Mouse (Mus musculus) liver, adult 2 months (tissue): ENCODE results near the gene Ankfy1. TPM values are rescaled to one million over a fixed set of nuclear protein-coding genes. Genes with fewer than 3 reads are reported as not detected.
"Not testable (repeated sequence)": the region's sequence is repeated elsewhere in the genome, so short reads cannot be mapped to it uniquely, and the experiment has no call there.

Experiments
- DNase-seq: peaks from one replicate; pipeline ENCODE4 v3.0.0-alpha.2; 2011; ENCODE audit warnings: low read depth, low spot score; ENCODE audit errors: extremely low read depth
- H3K27ac ChIP-seq: fragments of 200-500 bp; replicated peaks from 2 replicates; pipeline ENCODE4 v1.5.1; 2012; ENCODE audit warnings: low read depth, mild to moderate bottlenecking, control low read depth, inconsistent platforms, low read length; ENCODE audit not compliant: insufficient read depth
- H3K27me3 ChIP-seq: fragments of 200-500 bp; 2 replicates; pipeline ENCODE4 v1.6.1; 2012; ENCODE audit warnings: mild to moderate bottlenecking, moderate library complexity, low read length, inconsistent platforms; ENCODE audit not compliant: control insufficient read depth, insufficient read depth
- H3K36me3 ChIP-seq: fragments of 200-500 bp; 2 replicates; pipeline ENCODE4 v1.6.1; 2012; ENCODE audit warnings: low read length, inconsistent platforms; ENCODE audit not compliant: control insufficient read depth, insufficient read depth
- H3K4me1 ChIP-seq: fragments of 200-500 bp; 2 replicates; pipeline ENCODE4 v1.6.1; 2011; ENCODE audit warnings: low read length; ENCODE audit not compliant: control insufficient read depth, insufficient read depth
- H3K4me3 ChIP-seq: fragments of 200-500 bp; 2 replicates; pipeline ENCODE4 v1.5.1; 2011; ENCODE audit warnings: low read depth, mild to moderate bottlenecking, control low read depth, low read length, moderate library complexity; ENCODE audit not compliant: insufficient read depth
- H3K79me2 ChIP-seq: fragments of 200-500 bp; 2 replicates; pipeline ENCODE4 v1.6.1; 2012; ENCODE audit warnings: inconsistent platforms, mild to moderate bottlenecking, low read length, moderate library complexity; ENCODE audit not compliant: control insufficient read depth, insufficient read depth
- H3K9ac ChIP-seq: fragments of 200-500 bp; 2 replicates; pipeline ENCODE4 v1.6.1; 2012; ENCODE audit warnings: low read depth, mild to moderate bottlenecking, control low read depth, inconsistent platforms, low read length
- CTCF ChIP-seq: fragments of 200-500 bp; IDR thresholded peaks from 2 replicates; pipeline ENCODE4 v1.5.1; 2011; ENCODE audit warnings: low read depth, low read length, control low read depth
- POLR2A ChIP-seq: fragments of 200-500 bp; IDR thresholded peaks from 2 replicates; pipeline ENCODE4 v1.6.1; 2011; ENCODE audit warnings: low read length, control low read depth; ENCODE audit not compliant: insufficient read depth; ENCODE audit errors: extremely low read depth
- WGBS: fragments of 180-500 bp; shearing (Covaris S2); methylation state at CpG from one replicate; pipeline ENCODE4 v1.1.7; 2018; 5-methylcytosine and 5-hydroxymethylcytosine counted together
- polyA plus RNA-seq: library from polyadenylated mRNA; depleted of rRNA; stranded (reverse); fragments of >200 nt; gene quantifications from 2 replicates; pipeline ENCODE4 v1.2.3, GENCODE M21; 2012
- total RNA-seq: library from RNA; depleted of rRNA; stranded (reverse); fragments of >200 nt; gene quantifications from 2 replicates; pipeline ENCODE4 v1.2.3, GENCODE M21; 2014

Gene Ankfy1
- total and polyA plus RNA-seq, 2 experiments = 12.3 to 20.7 TPM

DNA sequence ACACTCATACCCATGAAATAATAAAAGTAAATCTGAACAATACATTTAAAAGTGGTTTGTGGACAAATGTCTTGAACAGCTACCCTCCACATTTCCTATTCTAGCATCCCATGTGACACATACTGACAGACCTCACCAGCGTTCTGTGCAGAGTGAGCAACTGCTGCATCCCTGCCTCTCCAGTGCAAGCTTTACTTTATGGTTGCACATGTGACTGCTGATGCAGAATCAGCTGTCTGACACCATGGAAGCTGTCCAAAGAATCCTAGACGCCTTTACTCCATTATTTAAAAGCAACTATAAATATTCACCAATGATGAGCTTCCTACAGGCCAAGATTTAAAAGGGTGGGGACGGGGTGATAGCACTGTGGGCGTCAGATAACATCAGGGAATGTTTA lies 81.7 kb downstream of the Ankfy1 start:
- H3K27ac ChIP-seq = no peak overlapping the region
- H3K27me3 ChIP-seq = no peaks in the 10 kb centered on the region
- DNase-seq = no peak
- 79% methylated on average over 4 of the region's 4 CpGs for WGBS
- H3K9ac ChIP-seq = no peak overlapping the region
- H3K79me2 ChIP-seq = no peaks in the 10 kb centered on the region
- no peak overlapping the region for H3K4me3 ChIP-seq
- peaks cover 11% of the 10 kb centered on the region for H3K36me3 ChIP-seq
- TF ChIP-seq POLR2A (no peak), CTCF (no peak)
- H3K4me1 ChIP-seq = no peaks in the 10 kb centered on the region

GRCm38 (mm10) chr11:72772611-72773010 lies 82.8 kb downstream of the Ankfy1 start:
- DNase-seq = not testable (repeated sequence)
- 62% methylated on average over 1 of the region's 1 CpGs for WGBS

GRCm38 (mm10) chr11:72778957-72779356 lies 89.2 kb downstream of the Ankfy1 start:
- DNase-seq = no peak
- peaks cover 7% of the 10 kb centered on the region; the same call in 1 of the 2 replicates for H3K36me3 ChIP-seq
- TF ChIP-seq POLR2A (no peak), CTCF (no peak)
- H3K9ac ChIP-seq = no peak overlapping the region
- H3K4me1 ChIP-seq = no peaks in the 10 kb centered on the region
- no peaks in the 10 kb centered on the region for H3K27me3 ChIP-seq
- no peak overlapping the region for H3K4me3 ChIP-seq
- H3K79me2 ChIP-seq = no peaks in the 10 kb centered on the region
- H3K27ac ChIP-seq = no peak overlapping the region

More at GRCm38 (mm10) chr11:72772611-72773010, 82.8 kb downstream of the Ankfy1 start:
- not testable (repeated sequence) for H3K79me2 ChIP-seq, H3K27ac ChIP-seq, H3K4me3 ChIP-seq, H3K27me3 ChIP-seq, H3K4me1 ChIP-seq, H3K9ac ChIP-seq, H3K36me3 ChIP-seq

GRCm38 (mm10) chr11:72782103-72782502 lies 92.3 kb downstream of the Ankfy1 start:
- Histone ChIP-seq H3K9ac (no peak overlapping the region), H3K36me3 (peaks cover 11% of the 10 kb centered on the region), H3K27me3 (no peaks in the 10 kb centered on the region), H3K79me2 (no peaks in the 10 kb centered on the region), H3K4me1 (no peaks in the 10 kb centered on the region), H3K27ac (no peak overlapping the region), H3K4me3 (no peak overlapping the region)
- no peak for DNase-seq
- WGBS = 85% methylated on average over 2 of the region's 2 CpGs
- TF ChIP-seq CTCF (no peak), POLR2A (no peak)

DNA sequence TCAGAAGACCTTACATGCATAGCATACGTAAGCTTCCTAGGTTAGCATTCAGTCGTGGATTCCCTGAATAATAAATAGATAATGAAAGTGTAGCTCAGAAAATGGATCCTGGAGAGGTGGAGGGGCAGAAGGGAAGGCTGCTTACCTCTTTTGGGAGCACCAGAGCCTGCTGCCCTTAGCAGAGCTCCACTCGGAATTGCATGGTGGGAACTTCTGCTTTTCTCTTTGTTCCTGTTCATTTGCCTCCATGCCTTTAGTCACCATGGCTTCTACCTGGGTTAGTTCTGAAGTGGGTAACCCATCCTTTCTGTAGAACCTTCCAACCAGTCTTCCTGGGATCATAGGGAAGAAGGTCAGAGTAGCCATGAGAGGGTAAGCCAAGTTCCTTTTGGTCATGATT lies 92.7 kb downstream of the Ankfy1 start:
- H3K79me2 ChIP-seq = no peaks in the 10 kb centered on the region

DNA sequence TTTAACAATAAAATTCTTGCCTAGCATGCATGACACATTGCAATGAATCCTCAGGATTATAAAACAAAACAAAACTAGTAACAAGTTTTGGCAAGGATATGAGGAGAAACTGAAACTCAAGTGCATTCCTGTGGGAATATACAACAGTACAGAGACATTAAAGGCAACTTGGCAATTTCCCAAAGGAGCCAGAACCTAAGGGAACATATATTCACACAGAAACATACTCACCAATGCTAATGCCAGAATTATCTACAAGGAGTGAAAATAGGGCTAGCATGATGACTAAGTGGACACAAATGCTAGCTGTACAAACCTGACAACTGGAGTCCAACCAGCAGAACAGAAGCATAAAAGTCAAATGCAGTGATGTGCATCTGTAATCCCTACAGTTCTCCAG lies 102.2 kb downstream of the Ankfy1 start:
- TF ChIP-seq CTCF (no peak), POLR2A (no peak)
- no peak for DNase-seq
- H3K36me3 ChIP-seq = peaks cover 3% of the 10 kb centered on the region; the same call in 1 of the 2 replicates

More for the DNA sequence above, 92.7 kb downstream of the Ankfy1 start:
- WGBS = 88% methylated on average over 3 of the region's 3 CpGs
- Histone ChIP-seq H3K36me3 (peaks cover 11% of the 10 kb centered on the region), H3K27ac (no peak overlapping the region), H3K9ac (no peak overlapping the region), H3K4me1 (no peaks in the 10 kb centered on the region), H3K4me3 (no peak overlapping the region), H3K27me3 (no peaks in the 10 kb centered on the region)
- DNase-seq = no peak
- TF ChIP-seq CTCF (no peak), POLR2A (no peak)

More for the DNA sequence above, 102.2 kb downstream of the Ankfy1 start:
- Histone ChIP-seq H3K27me3 (no peaks in the 10 kb centered on the region), H3K79me2 (peaks cover 9% of the 10 kb centered on the region), H3K4me1 (no peaks in the 10 kb centered on the region), H3K4me3 (no peak overlapping the region), H3K9ac (no peak overlapping the region), H3K27ac (no peak overlapping the region)
